Mouse (Mus musculus) spleen, embryonic (tissue): Measurements from ENCODE around the gene Stpg3.

Experiments
- CTCF ChIA-PET: fragments of 350-600 bp; sonication (Branson Sonifier 250); formaldehyde crosslinking; loops from one replicate; lab custom pipeline; 2022; lab: Charles Lee

The Stpg3 gene

DNA sequence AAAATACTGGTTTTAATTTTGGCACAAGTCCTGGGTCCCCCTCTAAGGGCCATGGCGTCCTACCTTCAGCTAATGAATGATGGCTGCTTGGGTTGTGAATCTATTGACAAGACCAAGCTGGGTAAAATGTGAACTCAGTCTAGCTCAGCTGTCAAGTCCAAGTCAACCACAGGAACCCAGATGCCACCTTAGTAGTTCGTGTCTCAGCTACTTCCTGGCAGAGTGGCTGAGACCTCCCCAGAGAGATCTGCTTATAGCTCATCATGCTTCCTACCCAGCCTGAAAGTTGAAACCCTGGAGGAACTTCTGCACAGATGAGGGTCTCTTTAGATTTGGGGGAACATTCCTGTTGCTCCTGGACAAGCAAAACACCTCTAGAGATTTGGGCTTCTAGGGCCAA is 31.1 kb downstream of the Stpg3 start:
- CTCF ChIA-PET = no interaction called here

DNA sequence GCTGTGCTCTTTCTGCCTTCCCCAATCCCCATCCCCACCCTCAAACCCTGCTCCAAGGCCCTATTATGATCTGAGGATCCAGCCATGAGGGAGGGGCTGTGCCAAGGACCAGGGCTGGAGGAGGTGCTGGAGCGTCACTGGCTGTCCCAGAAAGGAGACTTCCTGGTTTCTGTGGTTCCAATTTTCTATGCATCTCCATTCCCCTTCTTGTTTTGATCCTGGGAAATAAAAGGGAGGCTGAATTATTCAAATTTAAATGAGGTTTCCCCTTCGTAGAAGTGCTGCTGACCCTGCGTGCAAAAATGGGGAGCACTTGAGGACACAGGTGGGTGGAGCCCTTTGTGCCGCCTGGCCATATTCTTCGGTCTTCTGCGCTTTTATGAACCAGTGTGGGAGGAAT is 31.8 kb downstream of the Stpg3 start:
- CTCF ChIA-PET = interaction anchor here (0.6 kb wide), 1 partner anchor 292 kb away, joined by 4 read pairs; no protein-coding TSS in a partner anchor

DNA sequence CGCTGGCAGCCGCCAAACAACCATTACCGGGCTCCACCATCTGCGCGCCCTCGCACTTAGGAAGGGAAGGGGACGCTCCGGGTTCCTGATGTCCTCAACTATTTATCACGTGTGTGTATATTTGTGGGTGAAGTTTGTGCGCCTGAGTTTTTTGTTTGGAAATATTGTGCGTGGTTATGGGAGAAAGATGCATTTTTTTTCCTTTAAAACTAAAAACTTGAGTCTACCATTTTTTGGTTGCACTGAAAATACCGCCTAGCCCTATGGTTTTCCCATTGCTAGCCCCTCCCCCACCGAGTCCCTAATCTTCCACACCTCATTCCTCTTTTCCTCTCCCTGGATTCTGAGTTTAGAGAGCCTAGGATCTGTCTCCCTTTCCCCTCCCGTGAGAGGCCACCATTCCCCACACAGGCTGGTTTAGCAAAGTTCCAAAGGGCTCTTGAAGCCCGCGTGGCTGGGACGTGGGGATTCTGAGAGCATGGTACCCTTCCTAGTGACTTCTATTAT is 32.5 kb downstream of the Stpg3 start:
- CTCF ChIA-PET = no interaction called here

DNA sequence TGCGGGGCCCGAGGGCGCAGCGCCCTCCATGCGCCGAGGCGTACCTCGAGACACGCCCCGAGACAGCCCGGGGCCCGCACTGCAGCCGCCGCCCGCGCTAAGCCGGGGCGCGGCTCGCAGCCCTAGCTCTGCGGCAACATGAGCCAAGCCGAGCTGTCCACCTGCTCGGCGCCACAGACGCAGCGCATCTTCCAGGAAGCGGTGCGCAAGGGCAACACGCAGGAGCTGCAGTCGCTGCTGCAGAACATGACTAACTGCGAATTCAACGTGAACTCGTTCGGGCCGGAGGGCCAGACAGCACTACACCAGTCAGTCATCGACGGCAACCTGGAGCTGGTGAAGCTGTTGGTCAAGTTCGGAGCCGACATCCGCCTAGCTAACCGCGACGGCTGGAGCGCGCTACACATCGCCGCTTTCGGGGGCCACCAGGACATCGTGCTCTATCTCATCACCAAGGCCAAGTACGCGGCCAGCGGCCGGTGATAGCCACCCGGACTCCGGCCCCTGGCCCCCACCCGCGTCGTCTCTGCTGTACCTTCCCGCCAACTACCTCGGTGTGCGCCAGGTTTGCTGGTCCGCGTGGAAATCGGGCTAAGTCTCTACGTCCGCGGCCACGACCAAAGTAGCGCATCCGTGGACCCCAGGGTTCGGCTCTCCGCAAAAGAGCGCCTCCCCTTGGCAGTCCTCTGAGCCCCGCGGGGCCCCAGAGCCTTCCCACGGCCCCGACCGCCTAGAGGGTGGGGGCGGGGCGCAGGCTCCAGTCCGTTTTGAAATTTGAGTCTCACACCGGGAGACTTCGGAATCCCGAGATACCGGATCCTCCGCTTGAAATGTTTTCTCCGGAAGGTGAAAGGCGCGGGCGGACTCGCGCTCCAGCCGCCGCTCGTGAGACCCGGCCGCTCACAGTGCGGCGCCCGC is 33.2 kb downstream of the Stpg3 start:
- CTCF ChIA-PET = interaction anchor here (1.0 to 1.3 kb wide), 3 partner anchors 10 to 43 kb away, joined by 3 to 5 read pairs (median 3); partner anchors contain the start of gene Tubb4b

DNA sequence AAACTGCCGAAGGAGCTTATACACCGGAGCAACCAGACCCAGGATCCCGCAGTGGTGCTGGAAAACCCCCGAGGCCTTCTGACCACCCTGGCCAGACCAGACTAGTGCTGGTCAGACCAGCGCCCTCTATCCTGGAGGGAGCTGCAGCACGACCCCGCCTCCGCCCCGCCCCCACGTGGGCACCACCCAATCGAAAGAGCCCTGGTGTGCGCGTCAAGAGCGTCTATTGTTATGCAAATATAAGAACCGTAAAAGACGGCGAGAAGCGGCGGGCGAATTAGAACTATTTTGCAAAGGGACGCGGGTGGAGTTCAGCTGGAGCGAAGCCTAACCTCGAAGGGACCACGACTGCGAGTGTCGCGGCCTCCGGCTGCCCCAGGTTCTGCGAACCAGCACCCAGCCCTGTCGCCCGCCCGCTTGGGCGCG is 33.9 kb downstream of the Stpg3 start, which contains the start of gene Nrarp:
Gene Nrarp (plus strand): TSS at position 281 of the 426 bp plus-strand sequence.
- CTCF ChIA-PET = interaction anchor here (1.0 to 1.3 kb wide), 3 partner anchors 10 to 44 kb away, joined by 3 to 5 read pairs (median 3); partner anchors contain the start of gene Tubb4b

DNA sequence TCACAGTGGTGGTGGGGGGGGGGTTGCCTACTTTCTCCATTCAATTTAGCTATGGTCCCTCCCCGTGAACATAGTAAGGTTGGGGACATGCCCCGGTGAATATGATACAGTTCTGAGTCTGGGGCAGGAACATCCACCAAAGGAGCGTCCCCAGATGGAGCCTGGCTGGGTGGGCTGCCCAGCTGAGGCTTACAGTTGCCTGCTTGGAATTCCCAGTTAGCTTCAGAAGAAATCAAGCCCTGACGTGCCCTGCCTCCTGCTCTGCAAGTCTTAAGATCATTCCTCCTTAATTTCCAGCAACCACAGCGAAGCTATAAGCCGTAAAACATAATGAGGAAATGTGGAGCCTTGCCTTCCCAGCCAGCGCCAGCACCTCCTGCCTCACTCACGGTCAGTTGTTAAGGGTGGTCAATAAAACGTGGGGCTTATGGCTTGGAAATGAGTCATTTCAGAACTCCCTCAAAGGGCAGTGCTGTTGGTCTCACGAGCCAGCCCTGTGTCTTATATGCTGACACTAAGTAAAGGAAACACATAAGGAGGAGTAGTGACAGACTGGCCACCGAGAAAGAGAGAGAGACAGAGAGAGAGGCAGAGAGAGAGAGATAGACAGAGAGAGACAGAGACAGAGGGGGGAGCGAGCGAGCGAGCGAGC is 34.7 kb downstream of the Stpg3 start:
- CTCF ChIA-PET = interaction anchor here (0.7 to 1.3 kb wide), 2 partner anchors 11 to 115 kb away, joined by 5 to 6 read pairs; no protein-coding TSS in a partner anchor

DNA sequence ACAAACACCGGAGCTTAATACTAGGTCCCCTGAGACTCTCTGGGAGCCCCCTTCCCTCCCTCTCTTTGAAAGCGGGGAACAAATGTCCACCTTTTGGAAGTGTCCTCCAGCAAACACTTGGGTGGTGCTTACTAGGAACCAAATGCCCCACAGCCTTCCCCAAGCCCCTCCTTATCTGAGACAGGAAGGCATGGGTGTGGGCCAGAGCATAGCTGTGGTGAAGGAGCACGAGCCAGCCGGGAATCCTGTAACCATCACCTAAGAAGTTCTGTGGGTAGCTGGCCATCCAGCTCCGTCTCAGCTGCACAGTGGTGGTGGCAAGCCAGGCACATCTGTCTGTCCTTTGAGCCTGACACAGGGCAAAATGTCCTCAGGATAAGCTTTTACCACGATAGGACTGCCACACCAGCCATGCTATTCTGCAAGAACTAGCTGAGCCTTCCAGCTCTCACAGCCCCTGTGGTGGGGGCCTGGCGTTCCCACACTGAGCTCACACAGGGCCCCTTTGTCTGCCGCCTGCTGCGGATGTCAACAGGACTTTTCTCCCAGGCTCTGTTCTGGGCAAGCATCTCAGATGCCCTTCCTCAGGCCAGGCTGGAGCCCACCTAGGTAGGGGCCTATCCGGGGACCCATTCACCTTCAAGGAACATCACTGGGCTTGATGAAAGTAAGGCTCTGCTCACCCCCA is 36.0 kb downstream of the Stpg3 start:
- CTCF ChIA-PET = no interaction called here

DNA sequence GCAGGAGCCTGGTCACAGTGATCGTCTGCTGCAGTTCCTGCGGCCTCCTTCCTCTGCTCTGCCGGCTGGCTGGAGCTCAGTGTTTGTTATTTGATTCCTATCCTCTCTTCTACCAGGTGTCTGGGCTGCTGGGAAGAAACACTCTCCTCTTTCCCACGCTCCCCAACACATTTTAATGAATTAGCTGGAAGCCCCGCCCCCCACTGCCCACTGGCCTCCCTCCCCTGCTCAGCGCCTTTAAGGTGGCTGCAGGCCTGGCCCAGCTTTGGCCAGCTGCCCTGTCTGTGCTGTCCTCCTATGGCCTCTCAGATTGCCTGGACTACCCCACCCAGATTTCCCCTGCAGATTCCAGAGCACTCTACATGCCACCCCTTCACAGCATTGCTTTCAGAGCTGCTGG is 36.8 kb downstream of the Stpg3 start:
- CTCF ChIA-PET = no interaction called here

DNA sequence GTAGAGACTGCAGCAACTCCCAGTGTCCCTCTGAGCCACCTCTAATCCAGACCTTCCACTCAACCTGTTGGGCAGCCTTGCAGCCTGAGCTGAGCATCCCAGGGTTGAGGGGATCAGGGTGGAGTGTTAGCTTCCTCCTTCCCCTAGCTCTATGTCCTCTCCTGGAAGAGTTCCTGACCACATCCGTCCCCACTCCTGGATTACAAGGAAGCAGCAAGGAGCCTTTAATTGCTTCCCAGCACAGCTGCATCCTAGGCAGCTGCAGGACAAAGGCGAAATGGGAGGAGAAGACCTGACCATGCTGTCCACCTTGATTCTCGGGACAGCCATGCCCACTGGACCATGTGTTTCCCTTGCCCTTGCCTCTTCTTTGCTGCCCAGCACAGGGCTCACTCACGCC is 37.4 kb downstream of the Stpg3 start:
- CTCF ChIA-PET = no interaction called here

DNA sequence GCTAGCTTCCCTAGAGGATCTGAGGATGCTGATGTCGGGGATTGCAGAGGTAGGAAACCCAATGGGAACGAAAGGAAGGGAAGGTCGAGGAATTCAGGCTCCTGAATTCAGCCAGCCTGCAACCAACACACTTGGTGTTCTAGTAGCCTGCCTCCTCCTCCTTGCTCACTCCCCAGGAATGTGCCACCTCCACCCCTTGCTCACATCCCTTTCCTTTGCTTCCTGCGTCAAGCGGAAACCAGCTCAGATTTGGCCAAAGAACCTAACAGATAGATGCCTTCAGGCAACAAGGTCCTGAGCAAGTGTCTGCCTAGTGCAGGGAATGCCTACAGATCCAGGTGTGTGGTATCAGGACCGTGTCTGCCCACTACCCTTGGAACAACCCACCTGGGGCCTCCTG is 37.9 kb downstream of the Stpg3 start:
- CTCF ChIA-PET = no interaction called here

DNA sequence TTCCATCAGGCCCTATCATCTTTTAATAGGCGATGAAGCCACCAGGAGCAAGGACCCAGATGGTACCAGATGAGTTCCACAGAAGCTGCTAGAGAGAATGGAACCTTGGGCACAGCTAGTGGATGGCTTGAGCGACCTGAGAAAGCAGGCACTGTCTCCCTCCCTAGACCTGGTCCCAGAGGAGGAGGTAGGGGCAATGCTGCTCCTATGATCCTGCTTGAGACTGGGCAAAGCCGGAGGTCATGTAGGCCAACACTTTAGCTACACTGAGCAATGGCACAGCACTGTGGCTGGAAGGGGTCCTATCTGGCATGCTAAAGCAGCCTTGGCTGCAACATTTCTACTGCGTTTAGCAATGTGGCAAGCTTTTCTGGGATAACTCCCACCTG is 38.8 kb downstream of the Stpg3 start:
- CTCF ChIA-PET = no interaction called here

DNA sequence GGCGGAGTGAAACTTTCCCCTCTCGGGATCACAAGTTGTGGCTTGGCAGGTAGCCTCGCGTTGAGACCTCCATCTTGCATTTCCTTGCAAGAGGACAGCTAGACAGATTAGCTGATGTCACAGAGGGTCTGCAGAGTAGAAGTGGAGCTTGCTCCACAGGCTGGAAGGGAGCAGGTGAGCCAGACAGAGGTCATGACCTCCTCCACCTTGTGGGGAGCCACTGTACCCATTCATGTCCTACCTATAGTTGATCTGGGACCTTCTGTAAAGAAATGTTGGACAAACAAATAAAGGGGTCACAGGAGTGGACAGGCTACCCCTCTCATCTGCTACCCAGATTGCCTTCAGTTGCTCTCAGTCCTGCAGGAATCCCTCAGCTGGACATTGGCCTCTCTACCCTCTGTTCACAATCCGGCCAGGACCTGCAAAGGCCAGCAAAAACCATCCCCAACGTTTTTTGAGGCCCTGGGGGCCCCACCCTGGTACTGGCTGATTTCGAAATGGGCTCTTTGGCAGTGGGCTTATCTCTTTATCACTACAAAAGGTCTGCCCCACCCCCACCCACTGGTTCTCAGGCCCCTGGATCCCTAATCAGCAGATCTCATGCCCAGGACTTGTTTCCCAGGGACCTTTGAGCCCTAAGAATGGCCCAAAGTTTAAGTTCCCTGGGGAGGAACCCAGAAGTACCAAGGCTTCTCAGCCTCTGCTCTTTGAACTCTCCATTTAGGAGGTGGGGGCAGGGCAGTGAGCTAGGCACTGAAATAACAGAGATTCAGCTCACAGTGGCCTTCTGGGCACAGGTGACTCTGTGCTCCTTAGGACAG is 39.4 kb downstream of the Stpg3 start:
- CTCF ChIA-PET = interaction anchor here (0.7 kb wide), 1 partner anchor 63 kb away, joined by 3 read pairs; no protein-coding TSS in a partner anchor

DNA sequence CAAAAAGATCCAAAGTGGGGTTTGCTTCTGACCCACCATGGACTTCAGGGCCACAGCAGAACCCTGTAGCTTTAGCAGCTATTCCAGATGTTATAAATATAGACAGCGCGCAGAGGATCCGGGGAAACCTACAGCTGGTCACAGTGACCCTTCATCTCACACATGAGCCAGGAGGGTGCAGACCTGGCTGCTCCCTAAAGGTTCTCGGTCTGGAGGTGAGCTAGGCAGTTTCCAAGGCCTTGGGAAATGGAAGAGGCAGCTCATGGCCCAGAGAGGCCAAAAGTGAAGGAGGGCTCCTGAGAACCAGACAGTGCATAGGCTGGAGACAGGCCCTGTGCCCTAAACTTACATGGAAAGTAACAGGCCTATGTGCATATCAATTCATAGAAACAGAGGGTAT is 40.6 kb downstream of the Stpg3 start:
- CTCF ChIA-PET = interaction anchor here (0.6 kb wide), 1 partner anchor 125 kb away, joined by 3 read pairs; no protein-coding TSS in a partner anchor

DNA sequence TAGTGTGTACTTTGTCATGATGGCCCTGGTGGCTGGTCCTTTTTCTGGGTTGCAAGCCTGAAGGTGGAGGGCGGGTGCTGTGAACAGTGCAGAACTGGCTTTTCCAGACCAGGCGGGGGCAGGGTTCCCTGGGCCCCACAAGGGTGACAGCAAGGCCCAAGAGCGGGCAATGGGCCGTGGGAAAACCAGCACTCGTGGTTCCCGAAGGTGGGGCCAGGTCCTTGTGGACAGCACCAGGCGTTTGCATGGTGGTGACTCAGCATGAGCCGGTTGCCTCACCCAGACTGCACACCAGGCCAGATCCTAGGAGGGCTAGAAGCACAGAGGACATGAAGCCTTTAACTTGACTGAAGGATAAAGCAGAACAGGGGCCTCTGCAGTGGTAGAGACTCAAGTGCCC is 41.8 kb downstream of the Stpg3 start:
- CTCF ChIA-PET = no interaction called here

DNA sequence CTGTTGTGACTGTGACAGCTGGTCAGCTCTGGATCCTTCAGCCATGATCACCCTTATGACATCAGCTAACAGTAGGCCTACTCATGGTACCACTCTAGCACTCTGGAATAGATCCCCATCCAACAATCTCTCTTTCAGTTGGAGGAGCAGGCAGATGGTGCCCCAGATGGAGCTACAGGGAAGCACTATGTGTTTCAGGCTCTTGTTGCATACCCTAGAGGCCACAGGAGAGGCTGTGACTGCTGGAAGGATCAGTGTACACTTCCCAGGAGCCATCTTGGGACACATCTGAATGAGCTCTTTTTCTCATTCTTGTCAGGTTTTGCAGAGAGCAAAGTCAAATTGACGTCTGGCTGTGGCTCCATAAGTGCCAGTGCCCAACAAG is 42.7 kb downstream of the Stpg3 start:
- CTCF ChIA-PET = interaction anchor here (0.5 kb wide), 1 partner anchor 21 kb away, joined by 9 read pairs; no protein-coding TSS in a partner anchor

DNA sequence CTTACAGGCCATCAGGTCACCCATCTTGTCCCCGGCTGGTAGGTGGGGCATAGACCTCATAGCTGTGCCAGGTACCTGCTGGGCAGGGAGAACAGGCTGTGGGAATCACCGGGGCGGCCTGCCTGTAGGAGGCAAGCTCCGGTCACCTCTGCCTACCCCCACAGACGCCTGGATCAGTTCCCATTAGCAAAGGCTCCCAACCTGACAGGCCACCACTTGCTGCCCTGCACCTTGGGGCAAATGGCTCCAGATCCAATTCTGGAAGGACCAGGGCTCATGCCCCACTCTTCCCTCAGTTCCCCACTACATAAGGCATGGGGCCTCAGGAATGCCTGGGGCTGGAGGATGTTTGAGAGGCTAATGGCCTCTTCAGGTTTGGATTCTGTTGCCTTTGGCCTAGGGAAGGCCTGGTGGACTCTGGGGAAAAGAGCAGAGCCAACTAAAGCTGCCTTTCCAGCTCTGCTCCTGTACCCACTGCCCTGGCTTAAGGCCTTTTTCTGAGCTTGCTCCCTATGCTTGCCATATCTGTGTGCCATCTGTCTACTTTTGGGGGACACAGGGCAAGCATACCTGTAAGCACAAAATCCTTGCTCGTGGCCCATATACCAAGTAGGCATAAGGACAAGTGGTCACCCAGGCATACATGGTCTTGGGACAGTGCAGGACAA is 43.2 kb downstream of the Stpg3 start:
- CTCF ChIA-PET = interaction anchor here (0.5 kb wide), 1 partner anchor 20 kb away, joined by 9 read pairs; no protein-coding TSS in a partner anchor

DNA sequence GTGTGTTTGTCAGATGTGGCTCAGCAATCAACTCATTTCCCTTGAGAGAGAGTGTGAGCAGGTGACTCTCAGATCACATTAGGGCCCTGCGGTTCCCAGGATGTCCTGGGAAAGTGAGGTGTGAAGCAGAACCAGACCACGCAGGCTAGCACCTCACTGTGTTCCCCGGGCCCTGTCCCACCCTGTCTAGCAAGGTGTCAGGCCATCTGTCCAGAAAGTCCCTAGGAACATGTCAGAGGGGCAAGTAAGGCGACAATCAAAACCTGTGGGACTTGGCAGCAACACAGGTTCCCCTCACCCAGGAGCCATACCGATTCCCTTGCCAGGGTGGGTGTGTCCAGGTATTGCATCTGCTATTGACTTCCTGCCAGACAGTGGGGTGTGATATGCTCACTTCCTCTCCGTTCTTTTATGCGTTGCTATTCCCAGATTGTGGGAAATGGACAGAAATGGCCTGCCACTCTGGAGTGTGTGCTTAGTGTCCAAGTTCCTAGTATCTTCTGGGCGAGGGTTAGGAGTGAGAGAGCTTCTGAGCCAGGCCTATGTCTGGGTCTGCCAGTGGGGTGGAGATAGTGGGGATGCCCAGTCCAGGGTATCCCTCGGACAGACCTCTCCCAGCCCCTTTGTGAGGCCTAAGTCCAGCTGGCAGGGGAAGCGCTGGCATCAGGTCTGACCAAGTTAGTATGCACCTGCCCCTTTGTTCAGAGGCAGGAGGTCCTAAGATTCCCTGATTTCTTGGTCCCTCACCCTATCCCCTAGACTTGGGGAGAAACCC is 43.9 kb downstream of the Stpg3 start:
- CTCF ChIA-PET = no interaction called here

DNA sequence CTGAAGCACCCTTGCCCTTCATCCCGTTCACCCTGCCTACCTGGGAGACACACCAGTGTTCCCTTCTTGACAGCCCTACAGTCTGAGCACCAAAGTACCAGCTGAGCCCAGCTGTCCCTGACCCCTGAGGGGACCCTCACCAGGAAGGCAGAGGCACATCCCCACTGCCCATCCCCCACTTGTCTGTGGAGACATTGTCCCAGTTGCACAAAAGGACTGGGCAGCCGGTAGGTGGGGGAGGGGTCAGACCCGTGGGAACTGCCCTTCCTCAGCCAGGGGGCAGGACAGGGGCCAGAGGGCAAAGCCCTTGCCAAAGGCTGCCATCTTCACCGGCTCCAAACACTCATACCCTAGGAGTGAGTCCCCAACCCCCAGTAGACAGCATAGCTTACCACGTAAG is 44.7 kb downstream of the Stpg3 start:
- CTCF ChIA-PET = no interaction called here

DNA sequence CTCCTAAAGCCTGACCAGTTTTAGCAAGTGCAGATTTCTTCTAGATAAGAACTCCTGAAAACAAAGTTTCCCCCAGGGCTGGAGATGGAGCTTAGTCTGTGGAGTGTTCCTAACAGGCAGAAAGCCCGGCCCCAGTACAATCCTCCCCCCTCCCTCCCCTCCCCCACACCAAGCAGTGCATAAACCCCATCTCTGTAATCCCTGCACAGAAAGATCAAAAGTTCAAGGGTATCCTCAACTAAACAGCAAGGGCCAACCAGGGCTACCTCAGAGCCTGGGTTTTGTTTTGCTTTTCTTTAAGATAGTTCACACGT is 45.8 kb downstream of the Stpg3 start:
- CTCF ChIA-PET = interaction anchor here (0.6 kb wide), 1 partner anchor 667 kb away, joined by 5 read pairs; no protein-coding TSS in a partner anchor
